ENCODE assay signal across 24 mouse cellular contexts in genomic region chr2:91131251-91131650, GRCm38 (mm10). TPM values are rescaled to one million over a fixed set of nuclear protein-coding genes. Genes with fewer than 3 reads are reported as not detected.
A peak's percentile ranks its signal among the peaks of the same experiment; 100 is the strongest.
DNase-seq lines count a peak whose midpoint lies in the region; ATAC-seq and TF ChIP-seq lines count a peak whose summit lies in the region.
"Had no signal": no experiment of that assay in that cellular context is flagged by ENCODE, and none has a peak within 500 bp of the region (broad histone marks: within the 10 kb centered on the region; RNA-seq: fewer than 3 reads in every experiment).

No protein-coding gene starts in this region.

- WGBS in heart, embryonic 11.5 days (ENCODE audit: insufficient replicate concordance): 90% methylated on average over 15 of the region's 15 CpGs
- 83% methylated on average over 14 of the region's 15 CpGs for WGBS in heart, embryonic 14.5 days
- WGBS in heart, postnatal 0 days: 80% methylated on average over 15 of the region's 15 CpGs

- TF ChIP-seq CTCF in heart, postnatal 0 days (IDR thresholded peaks at IDR 0.05; ENCODE audit: low read depth): no peak
- TF ChIP-seq CTCF in E14TG2a.4 (conservative IDR thresholded peaks at IDR 0.05; ENCODE audit: low read length): no peak

- 0 out of 2 replicates have a peak overlapping the region, but pooled peaks have one; percentile 43 for H3K27ac ChIP-seq in heart, embryonic 11.5 days (ENCODE audit: low read depth, low read length)
- H3K27ac ChIP-seq in heart, embryonic 14.5 days (replicated peaks in 1 of 2; ENCODE audit: control insufficient read depth in 1 of 2, insufficient read depth in 1 of 2, low read depth in 2 of 2, low read length in 2 of 2): no peak overlapping the region
- H3K27ac ChIP-seq in heart, postnatal 0 days (ENCODE audit: low read depth): peak overlapping the region; percentile 46; the same call in 1 of the 2 replicates
- H3K27ac ChIP-seq: embryonic facial prominence, embryonic 10.5 days; embryonic facial prominence, embryonic 12.5 days; forebrain, embryonic 13.5 days; forebrain, embryonic 15.5 days had no signal

- no peak for ATAC-seq in heart, embryonic 11.5 days (replicated peaks; ENCODE audit: insufficient number of reproducible peaks, low FRiP score, low TSS enrichment)
- ATAC-seq in heart, embryonic 14.5 days (ENCODE audit: insufficient number of reproducible peaks, insufficient read depth, low FRiP score, low read depth): no peak
- no peak for ATAC-seq in heart, postnatal 0 days (ENCODE audit: insufficient read depth, low read depth)
- ATAC-seq: activated CD4-positive, CD25-positive, alpha-beta regulatory T cell, adult 4 months; forebrain, embryonic 13.5 days; forebrain, embryonic 15.5 days; Patski had no signal

- DNase-seq in heart, adult 9 months (ENCODE audit: low spot score in 2 of 2): no peak
- no peak for DNase-seq in heart, postnatal 25 days (ENCODE audit: low spot score)
- DNase-seq in heart, postnatal 0 days (ENCODE audit: low spot score): no peak
- no peak for DNase-seq in heart, postnatal 14 days
- no peak for DNase-seq in gastrocnemius, postnatal 10 days
- DNase-seq: adrenal gland, adult 8-10 months; adrenal gland, postnatal 14 days; adrenal gland, postnatal 36 days; cerebellum, adult 11-12 months; cerebellum, adult 2 months; cerebellum, adult 9-10 months; cerebellum, postnatal 10 days had no signal

- H3K9me3 ChIP-seq in heart, embryonic 11.5 days (replicated peaks; ENCODE audit: control insufficient read depth, low read length): no peaks in the 10 kb centered on the region
- H3K9me3 ChIP-seq in heart, embryonic 14.5 days (ENCODE audit: control insufficient read depth, low read length): no peaks in the 10 kb centered on the region
- H3K9me3 ChIP-seq in heart, postnatal 0 days (replicated peaks; ENCODE audit: control insufficient read depth, low read length): no peaks in the 10 kb centered on the region
- H3K9me3 ChIP-seq in E14TG2a.4 (ENCODE audit: low read length): no peaks in the 10 kb centered on the region
- H3K9me3 ChIP-seq: embryonic facial prominence, embryonic 10.5 days; embryonic facial prominence, embryonic 12.5 days; forebrain, embryonic 13.5 days; forebrain, embryonic 15.5 days; G1E had no signal

- no peak for TF ChIP-seq EP300 in heart, postnatal 0 days (IDR thresholded peaks at IDR 0.05; ENCODE audit: low read depth)

- peaks cover 4% of the 10 kb centered on the region for H3K4me1 ChIP-seq in heart, embryonic 11.5 days (ENCODE audit: control insufficient read depth, insufficient read depth, low read length)
- H3K4me1 ChIP-seq in heart, embryonic 14.5 days (ENCODE audit: control insufficient read depth in 2 of 2, insufficient read depth in 2 of 2, low read length in 2 of 2): peaks cover 8 to 26% of the 10 kb centered on the region in 2 experiments; a peak in 3 of 4 replicates
- 0 out of 2 replicates have a peak, but pooled peaks cover 2% of the 10 kb centered on the region for H3K4me1 ChIP-seq in heart, postnatal 0 days (ENCODE audit: control insufficient read depth, insufficient read depth)
- H3K4me1 ChIP-seq in E14TG2a.4 (replicated peaks; ENCODE audit: low read depth, low read length): peaks cover 8% of the 10 kb centered on the region
- H3K4me1 ChIP-seq: embryonic facial prominence, embryonic 10.5 days; embryonic facial prominence, embryonic 12.5 days; forebrain, embryonic 13.5 days; forebrain, embryonic 15.5 days had no signal

- intact Hi-C loops in heart, postnatal 25 days (cut with DNase I): no loop called here
- intact Hi-C loops in heart, postnatal 14 days (cut with DNase I): no loop called here

- H3K4me2 ChIP-seq in heart, embryonic 11.5 days: no peak overlapping the region
- no peak overlapping the region for H3K4me2 ChIP-seq in heart, embryonic 14.5 days (ENCODE audit: low read length)
- H3K4me2 ChIP-seq in heart, postnatal 0 days (ENCODE audit: low read depth, low read length): no peak overlapping the region
- H3K4me2 ChIP-seq: embryonic facial prominence, embryonic 12.5 days; forebrain, embryonic 13.5 days; forebrain, embryonic 15.5 days had no signal

- peaks cover 45% of the 10 kb centered on the region for H3K36me3 ChIP-seq in heart, embryonic 11.5 days (ENCODE audit: control insufficient read depth, insufficient read depth, low read length)
- peaks cover 100% of the 10 kb centered on the region for H3K36me3 ChIP-seq in heart, embryonic 14.5 days (ENCODE audit: control insufficient read depth, insufficient read depth, low read length)
- peaks cover 91% of the 10 kb centered on the region for H3K36me3 ChIP-seq in heart, postnatal 0 days (replicated peaks; ENCODE audit: control insufficient read depth, insufficient read depth, low read length)
- H3K36me3 ChIP-seq in E14TG2a.4 (ENCODE audit: insufficient read depth, low read length): no peaks in the 10 kb centered on the region
- H3K36me3 ChIP-seq: embryonic facial prominence, embryonic 10.5 days; embryonic facial prominence, embryonic 12.5 days; forebrain, embryonic 15.5 days had no signal

- no peaks in the 10 kb centered on the region for H3K27me3 ChIP-seq in heart, embryonic 11.5 days (ENCODE audit: control insufficient read depth, insufficient read depth, low read length)
- H3K27me3 ChIP-seq in heart, embryonic 14.5 days (ENCODE audit: control insufficient read depth, insufficient read depth, low read length): no peaks in the 10 kb centered on the region
- H3K27me3 ChIP-seq in heart, postnatal 0 days (ENCODE audit: control insufficient read depth, insufficient read depth, low read length): no peaks in the 10 kb centered on the region
- H3K27me3 ChIP-seq in E14TG2a.4 (ENCODE audit: insufficient read depth, low read length): peaks cover 37% of the 10 kb centered on the region
- H3K27me3 ChIP-seq: embryonic facial prominence, embryonic 12.5 days; forebrain, embryonic 13.5 days; forebrain, embryonic 15.5 days; Patski had no signal

- no peak overlapping the region for H3K9ac ChIP-seq in heart, embryonic 11.5 days (ENCODE audit: low read depth, low read length)
- peak overlapping the region; percentile 1; the same call in 1 of the 2 replicates for H3K9ac ChIP-seq in heart, embryonic 14.5 days (ENCODE audit: low read length)
- no peak overlapping the region for H3K9ac ChIP-seq in heart, postnatal 0 days (replicated peaks; ENCODE audit: low read depth, low read length)
- H3K9ac ChIP-seq: embryonic facial prominence, embryonic 12.5 days; forebrain, embryonic 13.5 days; forebrain, embryonic 15.5 days had no signal

- no peak overlapping the region for H3K4me3 ChIP-seq in heart, embryonic 11.5 days (ENCODE audit: low read depth, low read length)
- no peak overlapping the region for H3K4me3 ChIP-seq in heart, embryonic 14.5 days (ENCODE audit: control insufficient read depth in 1 of 2, insufficient read depth in 1 of 2, low read depth in 1 of 2, low read length in 2 of 2)
- no peak overlapping the region for H3K4me3 ChIP-seq in heart, postnatal 0 days (ENCODE audit: low read depth, low read length)
- H3K4me3 ChIP-seq in E14TG2a.4 (replicated peaks; ENCODE audit: low read length): 0 out of 2 replicates have a peak overlapping the region, but pooled peaks have one; percentile 3
- H3K4me3 ChIP-seq: embryonic facial prominence, embryonic 10.5 days; embryonic facial prominence, embryonic 12.5 days; forebrain, embryonic 13.5 days; forebrain, embryonic 15.5 days had no signal

RNA-seq across cellular contexts. Expression of gene Mybpc3, which starts 13.3 kb away (rescaled TPM):
- 470 and 665 TPM in 2 replicates for polyA plus RNA-seq in heart, embryonic 11.5 days (2014; fragmentation: Nextera tagmentation; extraction: Ambion mirVana)
- 789 and 806 TPM in 2 replicates for polyA plus RNA-seq in heart, embryonic 14.5 days (2014; fragmentation: Nextera tagmentation; extraction: Ambion mirVana)
- 1,000 to 10,000 TPM; 1,615 to 1,699 TPM for total RNA-seq in heart, postnatal 25 days (2021)
- 2,256 and 2,313 TPM in 2 replicates for total RNA-seq in heart, postnatal 0 days (2014; rRNA removed; ENCODE audit: low replicate concordance)
- 1,065 and 1,207 TPM in 2 replicates for polyA plus RNA-seq in heart, postnatal 0 days (2015; fragmentation: Nextera tagmentation; extraction: Ambion mirVana)
- 1,000 to 10,000 TPM; 1,701 to 1,920 TPM for total RNA-seq in heart, postnatal 14 days (2021)
- total RNA-seq in gastrocnemius, postnatal 10 days (2021): under 1 TPM; 0.12 to 0.20 TPM
- total RNA-seq: adrenal gland, postnatal 14 days; adrenal gland, postnatal 36 days; G1E had no signal
- polyA plus RNA-seq: activated CD4-positive, CD25-positive, alpha-beta regulatory T cell, adult 4 months; C2C12; forebrain, embryonic 11.5 days; forebrain, embryonic 13.5 days; forebrain, embryonic 15.5 days; G1E; Patski had no signal

RNA-seq across cellular contexts. Expression of gene Spi1, which starts 49.1 kb away (rescaled TPM):
- polyA plus RNA-seq in heart, embryonic 11.5 days (2014; fragmentation: Nextera tagmentation; extraction: Ambion mirVana): 1.7 and 1.9 TPM in 2 replicates
- 4.8 and 5.1 TPM in 2 replicates for polyA plus RNA-seq in heart, embryonic 14.5 days (2014; fragmentation: Nextera tagmentation; extraction: Ambion mirVana)
- total RNA-seq in heart, postnatal 25 days (2021): 1 to 10 TPM; 3.7 to 4.3 TPM
- 2.5 and 21.3 TPM in 2 replicates for total RNA-seq in heart, postnatal 0 days (2014; rRNA removed; ENCODE audit: low replicate concordance)
- polyA plus RNA-seq in heart, postnatal 0 days (2015; fragmentation: Nextera tagmentation; extraction: Ambion mirVana): 3.1 and 3.2 TPM in 2 replicates
- total RNA-seq in heart, postnatal 14 days (2021): 1 to 10 TPM; 4.1 TPM
- total RNA-seq in gastrocnemius, postnatal 10 days (2021): 1 to 10 TPM; 3.2 to 6.4 TPM
- polyA plus RNA-seq: activated CD4-positive, CD25-positive, alpha-beta regulatory T cell, adult 4 months; C2C12 had no signal

RNA-seq across cellular contexts. Expression of gene Madd, which starts 52.4 kb away (rescaled TPM):
- polyA plus RNA-seq in heart, embryonic 11.5 days (2014; fragmentation: Nextera tagmentation; extraction: Ambion mirVana): 5.0 and 6.8 TPM in 2 replicates
- 5.2 and 5.3 TPM in 2 replicates for polyA plus RNA-seq in heart, embryonic 14.5 days (2014; fragmentation: Nextera tagmentation; extraction: Ambion mirVana)
- total RNA-seq in heart, postnatal 25 days (2021): 1 to 10 TPM; 5.4 to 6.2 TPM
- total RNA-seq in heart, postnatal 0 days (2014; rRNA removed; ENCODE audit: low replicate concordance): 2.1 and 4.3 TPM in 2 replicates
- polyA plus RNA-seq in heart, postnatal 0 days (2015; fragmentation: Nextera tagmentation; extraction: Ambion mirVana): 2.4 TPM in 2 replicates
- total RNA-seq in heart, postnatal 14 days (2021): 1 to 10 TPM; 6.6 to 7.7 TPM
- total RNA-seq in gastrocnemius, postnatal 10 days (2021): 1 to 10 TPM; 5.3 to 6.0 TPM

Comparison
In these comparisons a context has a peak if more than half of its experiments do, and no peak if none do; other contexts are left out.
1. H3K27ac ChIP-seq: peak in heart, embryonic 11.5 days (single experiment) and heart, postnatal 0 days (single experiment); none in heart, embryonic 14.5 days (0 of 2).
2. RNA of gene Mybpc3, which starts 13.3 kb away (total RNA-seq): 2,256 to 2,313 TPM in heart, postnatal 0 days, 1,701 to 1,920 TPM in heart, postnatal 14 days and 1,615 to 1,699 TPM in heart, postnatal 25 days; 0.12 to 0.20 TPM in gastrocnemius, postnatal 10 days; every median in the first group is over 1,000 times any median in the second.